Mouse (Mus musculus): ENCODE measurements around the gene Cfap46. TPM values are rescaled to one million over a fixed set of nuclear protein-coding genes. Genes with fewer than 3 reads are reported as not detected.

Gene Cfap46
- total RNA-seq (2014; rRNA removed; ENCODE audit: low replicate concordance), result not detected in 2 replicates
- 0.21 TPM in 1 of 2 replicates, not detected in the other for polyA plus RNA-seq (2015; fragmentation: Nextera tagmentation; extraction: Ambion mirVana)

GRCm38 (mm10) chr7:139683706-139684552 lies at the start of gene Cfap46:
Gene Cfap46, minus strand, starts transcription at chr7:139683817.
- no peaks in the 10 kb centered on the region for H3K9me3 ChIP-seq (replicated peaks; ENCODE audit: control insufficient read depth, low read length)
- 0 out of 2 replicates have a peak, but pooled peaks cover 18% of the 10 kb centered on the region for H3K27me3 ChIP-seq (ENCODE audit: control insufficient read depth, insufficient read depth, low read length)
- peak; percentile 77 for ATAC-seq (ENCODE audit: insufficient read depth, low read depth)
- no peak within 1 kb of the TSS for H3K27ac ChIP-seq (ENCODE audit: low read depth)
- 2% methylated on average over 31 of the region's 31 CpGs for WGBS
- no peak within 1 kb of the TSS for H3K9ac ChIP-seq (replicated peaks; ENCODE audit: low read depth, low read length)
- H3K36me3 ChIP-seq (replicated peaks; ENCODE audit: control insufficient read depth, insufficient read depth, low read length), result no peaks in the 10 kb centered on the region
- H3K4me3 ChIP-seq (ENCODE audit: low read depth, low read length), result peak within 1 kb of the TSS; percentile 53
- peak within 1 kb of the TSS; percentile 73 for H3K4me2 ChIP-seq (ENCODE audit: low read depth, low read length)
- no peak for TF ChIP-seq EP300 (IDR thresholded peaks at IDR 0.05; ENCODE audit: low read depth)
- TF ChIP-seq CTCF (IDR thresholded peaks at IDR 0.05; ENCODE audit: low read depth), result no peak
- H3K4me1 ChIP-seq (ENCODE audit: control insufficient read depth, insufficient read depth), result 0 out of 2 replicates have a peak, but pooled peaks cover 4% of the 10 kb centered on the region
- peak; percentile 30 for DNase-seq (ENCODE audit: low spot score)

- DNase-seq (ENCODE audit: low spot score) (peak; percentile 15), ATAC-seq (ENCODE audit: insufficient read depth, low read depth) (peak; percentile 53)
- H3K4me1 ChIP-seq (ENCODE audit: control insufficient read depth, insufficient read depth), result no peaks in the 10 kb centered on the region
- H3K9ac ChIP-seq (replicated peaks; ENCODE audit: low read depth, low read length), result no peak overlapping the region
- H3K4me2 ChIP-seq (ENCODE audit: low read depth, low read length), result no peak overlapping the region
- H3K27ac ChIP-seq (ENCODE audit: low read depth), result no peak overlapping the region
- TF ChIP-seq CTCF (IDR thresholded peaks at IDR 0.05; ENCODE audit: low read depth) (no peak), EP300 (IDR thresholded peaks at IDR 0.05; ENCODE audit: low read depth) (peak; percentile 43; the same call in 1 of the 2 replicates)
- no peak overlapping the region for H3K4me3 ChIP-seq (ENCODE audit: low read depth, low read length)
- H3K36me3 ChIP-seq (replicated peaks; ENCODE audit: control insufficient read depth, insufficient read depth, low read length), result no peaks in the 10 kb centered on the region
- WGBS, result 34% methylated on average over 8 of the region's 8 CpGs
- no peaks in the 10 kb centered on the region for H3K27me3 ChIP-seq (ENCODE audit: control insufficient read depth, insufficient read depth, low read length)
- no peaks in the 10 kb centered on the region for H3K9me3 ChIP-seq (replicated peaks; ENCODE audit: control insufficient read depth, low read length)
Observed at GRCm38 (mm10) chr7:139731276-139731696, 47.7 kb upstream of the Cfap46 start.

- Histone ChIP-seq H3K36me3 (replicated peaks; ENCODE audit: control insufficient read depth, insufficient read depth, low read length) (no peaks in the 10 kb centered on the region), H3K4me2 (ENCODE audit: low read depth, low read length) (no peak overlapping the region), H3K4me1 (ENCODE audit: control insufficient read depth, insufficient read depth) (no peaks in the 10 kb centered on the region), H3K27me3 (ENCODE audit: control insufficient read depth, insufficient read depth, low read length) (no peaks in the 10 kb centered on the region), H3K9ac (replicated peaks; ENCODE audit: low read depth, low read length) (no peak overlapping the region), H3K27ac (ENCODE audit: low read depth) (no peak overlapping the region), H3K4me3 (ENCODE audit: low read depth, low read length) (no peak overlapping the region), H3K9me3 (replicated peaks; ENCODE audit: control insufficient read depth, low read length) (no peaks in the 10 kb centered on the region)
- WGBS, result 10% methylated on average over 3 of the region's 3 CpGs
- TF ChIP-seq CTCF (IDR thresholded peaks at IDR 0.05; ENCODE audit: low read depth) (no peak), EP300 (IDR thresholded peaks at IDR 0.05; ENCODE audit: low read depth) (no peak)
- ATAC-seq (ENCODE audit: insufficient read depth, low read depth), result no peak
- DNase-seq (ENCODE audit: low spot score), result no peak
Observed at GRCm38 (mm10) chr7:139727072-139727471, 43.5 kb upstream of the Cfap46 start.

- ATAC-seq (ENCODE audit: insufficient read depth, low read depth) (no peak), DNase-seq (ENCODE audit: low spot score) (no peak)
- H3K36me3 ChIP-seq (replicated peaks; ENCODE audit: control insufficient read depth, insufficient read depth, low read length), result no peaks in the 10 kb centered on the region
- no peak overlapping the region for H3K4me3 ChIP-seq (ENCODE audit: low read depth, low read length)
- H3K9ac ChIP-seq (replicated peaks; ENCODE audit: low read depth, low read length), result no peak overlapping the region
- no peak for TF ChIP-seq CTCF (IDR thresholded peaks at IDR 0.05; ENCODE audit: low read depth)
- no peaks in the 10 kb centered on the region for H3K27me3 ChIP-seq (ENCODE audit: control insufficient read depth, insufficient read depth, low read length)
- WGBS, result 53% methylated on average over 1 of the region's 1 CpGs
- H3K9me3 ChIP-seq (replicated peaks; ENCODE audit: control insufficient read depth, low read length), result no peaks in the 10 kb centered on the region
- no peak overlapping the region for H3K27ac ChIP-seq (ENCODE audit: low read depth)
- no peak overlapping the region for H3K4me2 ChIP-seq (ENCODE audit: low read depth, low read length)
- H3K4me1 ChIP-seq (ENCODE audit: control insufficient read depth, insufficient read depth), result no peaks in the 10 kb centered on the region
Observed at GRCm38 (mm10) chr7:139725641-139726040, 42.0 kb upstream of the Cfap46 start.

- 85% methylated on average over 4 of the region's 4 CpGs for WGBS
- TF ChIP-seq EP300 (IDR thresholded peaks at IDR 0.05; ENCODE audit: low read depth), result no peak
- no peak for TF ChIP-seq CTCF (IDR thresholded peaks at IDR 0.05; ENCODE audit: low read depth)
- Histone ChIP-seq H3K9ac (replicated peaks; ENCODE audit: low read depth, low read length) (no peak overlapping the region), H3K4me2 (ENCODE audit: low read depth, low read length) (no peak overlapping the region), H3K4me3 (ENCODE audit: low read depth, low read length) (no peak overlapping the region), H3K27ac (ENCODE audit: low read depth) (no peak overlapping the region), H3K9me3 (replicated peaks; ENCODE audit: control insufficient read depth, low read length) (no peaks in the 10 kb centered on the region), H3K4me1 (ENCODE audit: control insufficient read depth, insufficient read depth) (no peaks in the 10 kb centered on the region), H3K27me3 (ENCODE audit: control insufficient read depth, insufficient read depth, low read length) (no peaks in the 10 kb centered on the region), H3K36me3 (replicated peaks; ENCODE audit: control insufficient read depth, insufficient read depth, low read length) (no peaks in the 10 kb centered on the region)
- ATAC-seq (ENCODE audit: insufficient read depth, low read depth), result no peak
- no peak for DNase-seq (ENCODE audit: low spot score)
Observed at GRCm38 (mm10) chr7:139723986-139724385, 40.4 kb upstream of the Cfap46 start.

All from heart, postnatal 0 days (tissue).